Mouse (Mus musculus): ENCODE results near the gene Ddx20.

DNA sequence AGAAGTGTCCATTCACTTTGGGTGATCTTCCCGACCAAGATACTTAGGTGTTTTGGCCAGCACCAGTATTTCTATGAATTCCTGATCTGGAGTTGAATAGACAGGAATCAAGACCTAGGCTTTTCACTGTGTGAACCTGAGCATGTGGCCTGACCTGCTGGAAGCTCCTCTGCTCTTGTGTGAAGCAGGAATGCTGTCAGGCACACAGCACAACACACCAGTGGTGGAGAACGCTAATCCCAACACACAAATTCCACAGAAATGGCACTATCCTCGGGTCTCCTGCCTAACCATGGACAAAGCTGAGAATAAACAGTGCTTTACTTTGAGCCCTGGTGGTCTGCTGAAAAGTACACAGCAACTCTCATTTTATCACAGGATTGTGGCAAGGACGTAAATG, 33.1 kb upstream of the Ddx20 start:
- TF ChIP-seq POLR2A (IDR thresholded peaks at IDR 0.05; ENCODE audit: insufficient read depth, low read depth, low read length): no peak
- TF ChIP-seq CTCF (IDR thresholded peaks at IDR 0.05; ENCODE audit: insufficient read depth, low read depth, low read length): no peak
